In the genomic region with DNA sequence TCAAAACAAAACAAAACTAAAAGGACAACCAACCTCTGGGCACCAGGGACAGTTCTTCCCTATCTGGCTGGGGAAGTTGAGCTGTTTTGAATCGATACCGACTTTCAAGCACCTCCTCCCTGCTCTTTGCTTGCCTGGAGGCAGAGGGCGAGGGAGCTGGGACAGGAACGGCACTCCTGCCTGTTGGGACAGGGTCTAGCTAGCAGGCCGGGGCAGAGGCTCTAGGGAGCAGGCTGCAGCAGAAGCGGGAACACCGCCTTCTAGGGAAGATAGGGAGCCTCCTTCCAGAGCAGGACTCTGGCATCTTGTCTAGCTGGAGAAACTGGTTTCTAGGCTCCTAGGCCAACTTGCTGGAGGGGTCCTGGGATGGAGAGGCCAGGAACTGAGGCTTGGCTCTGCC, we compare ENCODE assay signal across 11 mouse cellular contexts.
DNase-seq lines count a peak whose midpoint lies in the region; ATAC-seq and TF ChIP-seq lines count a peak whose summit lies in the region.
"Had no signal": no experiment of that assay in that cellular context is flagged by ENCODE, and none has a peak within 500 bp of the region (broad histone marks: within the 10 kb centered on the region; RNA-seq: fewer than 3 reads in every experiment).

No protein-coding gene starts in this region.

- no peaks in the 10 kb centered on the region for H3K9me3 ChIP-seq in heart, embryonic 12.5 days (replicated peaks)
- H3K9me3 ChIP-seq in CH12.LX (replicated peaks; ENCODE audit: low read length), result no peaks in the 10 kb centered on the region
- H3K9me3 ChIP-seq in liver, embryonic 14.5 days (ENCODE audit: control insufficient read depth, low read length), result no peaks in the 10 kb centered on the region
- no peaks in the 10 kb centered on the region for H3K9me3 ChIP-seq in forebrain, embryonic 16.5 days (ENCODE audit: control insufficient read depth, low read length)

- no peak overlapping the region for H3K27ac ChIP-seq in heart, embryonic 12.5 days (ENCODE audit: poor library complexity, severe bottlenecking)
- H3K27ac ChIP-seq in CH12.LX (ENCODE audit: insufficient read depth, low read depth), result peak overlapping the region; percentile 61
- peak overlapping the region; percentile 18; the same call in 1 of the 2 replicates for H3K27ac ChIP-seq in liver, embryonic 14.5 days
- H3K27ac ChIP-seq in forebrain, embryonic 16.5 days (ENCODE audit: low read length), result no peak overlapping the region

- no peak for TF ChIP-seq RAD21 in CH12.LX (IDR thresholded peaks at IDR 0.05; ENCODE audit: low read depth, low read length)

- TF ChIP-seq POLR2A in CH12.LX (IDR thresholded peaks at IDR 0.05; ENCODE audit: low read depth, low read length), result 0 out of 2 replicates have a peak, but pooled peaks have one; percentile 21

- peaks cover 90% of the 10 kb centered on the region for H3K4me1 ChIP-seq in heart, embryonic 12.5 days (replicated peaks)
- peaks cover 47 to 98% of the 10 kb centered on the region in 2 experiments for H3K4me1 ChIP-seq in CH12.LX (ENCODE audit: control insufficient read depth in 1 of 2, insufficient read depth in 2 of 2)
- H3K4me1 ChIP-seq in liver, embryonic 14.5 days (replicated peaks; ENCODE audit: control insufficient read depth in 2 of 2, insufficient read depth in 2 of 2, low read length in 1 of 2), result peaks cover 6 to 31% of the 10 kb centered on the region in 2 experiments; a peak in 3 of 4 replicates
- H3K4me1 ChIP-seq in forebrain, embryonic 16.5 days (replicated peaks; ENCODE audit: control insufficient read depth, insufficient read depth, low read length), result peaks cover 71% of the 10 kb centered on the region

- H3K79me2 ChIP-seq in CH12.LX (replicated peaks; ENCODE audit: control insufficient read depth, extremely low read depth, insufficient read depth, poor library complexity, severe bottlenecking), result no peaks in the 10 kb centered on the region; the same call in 1 of the 2 replicates

- H3K36me3 ChIP-seq in heart, embryonic 12.5 days, result no peaks in the 10 kb centered on the region
- H3K36me3 ChIP-seq in CH12.LX (replicated peaks in 1 of 2; ENCODE audit: control insufficient read depth in 1 of 2, insufficient read depth in 1 of 2, low read length in 1 of 2), result peaks cover 2 to 36% of the 10 kb centered on the region in 2 experiments
- no peaks in the 10 kb centered on the region for H3K36me3 ChIP-seq in liver, embryonic 14.5 days (replicated peaks; ENCODE audit: control insufficient read depth, insufficient read depth, low read depth)
- no peaks in the 10 kb centered on the region for H3K36me3 ChIP-seq in forebrain, embryonic 16.5 days (ENCODE audit: control insufficient read depth, insufficient read depth)

- DNase-seq in heart, adult 8-10 months (ENCODE audit: low spot score), result no peak
- no peak for DNase-seq in CH12.LX (ENCODE audit: extremely low read depth)
- peak; percentile 85 for DNase-seq in fat pad, adult 2 months (ENCODE audit: extremely low read depth, low read depth, low spot score)
- no peak for DNase-seq in liver, embryonic 14.5 days (ENCODE audit: low read depth in 3 of 3, low spot score in 3 of 3)
- DNase-seq in cerebellum, postnatal 25 days, result no peak
- DNase-seq in frontal cortex, postnatal 14 days (ENCODE audit: low spot score in 2 of 2), result no peak
- DNase-seq: cerebellum, adult 8-10 months; right cerebral cortex, postnatal 25 days had no signal

- ATAC-seq in heart, embryonic 12.5 days (ENCODE audit: insufficient number of reproducible peaks, low FRiP score), result no peak
- ATAC-seq in liver, embryonic 14.5 days (ENCODE audit: insufficient read depth), result peak; percentile 12; the same call in 1 of the 2 replicates
- ATAC-seq in forebrain, embryonic 16.5 days, result no peak

- H3K4me2 ChIP-seq in heart, embryonic 12.5 days, result no peak overlapping the region
- no peak overlapping the region for H3K4me2 ChIP-seq in CH12.LX (ENCODE audit: insufficient read depth, low read depth, poor library complexity, severe bottlenecking)
- H3K4me2 ChIP-seq in liver, embryonic 14.5 days (ENCODE audit: low read depth), result peak overlapping the region; percentile 40; the same call in 1 of the 2 replicates
- H3K4me2 ChIP-seq in forebrain, embryonic 16.5 days (ENCODE audit: low read length), result no peak overlapping the region

- no peak; the same call in 1 of the 2 replicates for TF ChIP-seq EP300 in CH12.LX (IDR thresholded peaks at IDR 0.05; ENCODE audit: low read length)
- no peak for TF ChIP-seq EP300 in liver, embryonic 14.5 days (IDR thresholded peaks at IDR 0.05; ENCODE audit: low read depth)

- peak overlapping the region; percentile 30; the same call in 1 of the 2 replicates for H3K9ac ChIP-seq in heart, embryonic 12.5 days
- H3K9ac ChIP-seq in CH12.LX (ENCODE audit: insufficient read depth, low read depth), result peak overlapping the region; percentile 15; the same call in 1 of the 2 replicates
- H3K9ac ChIP-seq in liver, embryonic 14.5 days (replicated peaks), result no peak overlapping the region; the same call in 1 of the 2 replicates
- no peak overlapping the region for H3K9ac ChIP-seq in forebrain, embryonic 16.5 days (replicated peaks; ENCODE audit: low read depth, low read length)

- no peaks in the 10 kb centered on the region for H3K27me3 ChIP-seq in heart, embryonic 12.5 days (replicated peaks)
- no peaks in the 10 kb centered on the region for H3K27me3 ChIP-seq in CH12.LX (replicated peaks)
- H3K27me3 ChIP-seq in liver, embryonic 14.5 days (ENCODE audit: control insufficient read depth, insufficient read depth, low read length), result no peaks in the 10 kb centered on the region
- H3K27me3 ChIP-seq in forebrain, embryonic 16.5 days (replicated peaks; ENCODE audit: control insufficient read depth, insufficient read depth, low read length), result no peaks in the 10 kb centered on the region

- dilution Hi-C loops in CH12.LX (cut with MboI; ENCODE audit: extremely low pct_ligation_motif_present, extremely low pct_unique_long_range_greater_than_20kb, low sequenced_read_pairs), result no loop called here

- WGBS in heart, embryonic 12.5 days, result 17% methylated on average over 7 of the region's 7 CpGs
- WGBS in liver, embryonic 14.5 days (ENCODE audit: insufficient replicate concordance), result 34% methylated on average over 7 of the region's 7 CpGs
- 52% methylated on average over 7 of the region's 7 CpGs for WGBS in forebrain, embryonic 16.5 days

- in situ Hi-C loops in CH12.LX (cut with MboI; ENCODE audit: low pct_ligation_motif_present, low pct_unique_long_range_greater_than_20kb, low sequenced_read_pairs), result no loop called here

- TF ChIP-seq CTCF in CH12.LX (conservative IDR thresholded peaks at IDR 0.05 in 1 of 2, IDR thresholded peaks at IDR 0.05 in 1 of 2; ENCODE audit: low read depth in 2 of 2, low read length in 2 of 2), result no peak
- TF ChIP-seq CTCF in liver, embryonic 14.5 days (IDR thresholded peaks at IDR 0.05; ENCODE audit: low read depth), result no peak; the same call in 1 of the 2 replicates

- H3K4me3 ChIP-seq in heart, embryonic 12.5 days, result no peak overlapping the region
- peak overlapping the region in 1 of 3 experiments; percentile 8 for H3K4me3 ChIP-seq in CH12.LX (replicated peaks in 1 of 3; ENCODE audit: low read depth in 2 of 3, low read length in 2 of 3, poor library complexity in 1 of 3)
- no peak overlapping the region for H3K4me3 ChIP-seq in liver, embryonic 14.5 days (ENCODE audit: insufficient read depth in 1 of 2, low read depth in 2 of 2, low read length in 2 of 2)
- no peak overlapping the region for H3K4me3 ChIP-seq in forebrain, embryonic 16.5 days (replicated peaks; ENCODE audit: low read length)
- H3K4me3 ChIP-seq: myocyte had no signal

TF ChIP-seq in CH12.LX, 34 proteins besides CTCF, POLR2A, EP300 and RAD21:
- TF ChIP-seq ETS1 (conservative IDR thresholded peaks at IDR 0.05; ENCODE audit: low read depth, low read length) (no peak), ZMIZ1 (IDR thresholded peaks at IDR 0.05; ENCODE audit: low read depth, low read length) (no peak), KAT2A (IDR thresholded peaks at IDR 0.05; ENCODE audit: insufficient replicate concordance, low read length) (0 out of 2 replicates have a peak, but pooled peaks have one; percentile 11), ELF1 (IDR thresholded peaks at IDR 0.05; ENCODE audit: low read depth, low read length) (peak; percentile 15; the same call in 1 of the 2 replicates), MXI1 (IDR thresholded peaks at IDR 0.05; ENCODE audit: low read depth, low read length) (peak; percentile 44; the same call in 1 of the 2 replicates), USF1 (IDR thresholded peaks at IDR 0.05; ENCODE audit: low read depth, low read length) (no peak), MEF2A (IDR thresholded peaks at IDR 0.05; ENCODE audit: borderline replicate concordance, low read depth, low read length) (no peak), TCF12 (IDR thresholded peaks at IDR 0.05; ENCODE audit: low read depth, low read length) (no peak)

Comparison
In these comparisons a context has a peak if more than half of its experiments do, and no peak if none do; other contexts are left out.
1. H3K27ac ChIP-seq: peak in CH12.LX (single experiment) and liver, embryonic 14.5 days (single experiment); none in heart, embryonic 12.5 days (single experiment) and forebrain, embryonic 16.5 days (single experiment).
2. H3K9ac ChIP-seq: peak in heart, embryonic 12.5 days (single experiment) and CH12.LX (single experiment); none in liver, embryonic 14.5 days (single experiment) and forebrain, embryonic 16.5 days (single experiment).